Mouse (Mus musculus) colon, adult 2 months (tissue): Measurements from ENCODE around the gene Btnl6. TPM values are rescaled to one million over a fixed set of nuclear protein-coding genes. Genes with fewer than 3 reads are reported as not detected.

ENCODE experiments used
- polyA plus RNA-seq: library from polyadenylated mRNA; depleted of rRNA; stranded (reverse); fragments of >200 nt; gene quantifications from 2 replicates; pipeline ENCODE4 v1.2.3, GENCODE M21; 2012; rRNA removed

The Btnl6 gene
- polyA plus RNA-seq, result 19.2 and 24.2 TPM in 2 replicates

DNA sequence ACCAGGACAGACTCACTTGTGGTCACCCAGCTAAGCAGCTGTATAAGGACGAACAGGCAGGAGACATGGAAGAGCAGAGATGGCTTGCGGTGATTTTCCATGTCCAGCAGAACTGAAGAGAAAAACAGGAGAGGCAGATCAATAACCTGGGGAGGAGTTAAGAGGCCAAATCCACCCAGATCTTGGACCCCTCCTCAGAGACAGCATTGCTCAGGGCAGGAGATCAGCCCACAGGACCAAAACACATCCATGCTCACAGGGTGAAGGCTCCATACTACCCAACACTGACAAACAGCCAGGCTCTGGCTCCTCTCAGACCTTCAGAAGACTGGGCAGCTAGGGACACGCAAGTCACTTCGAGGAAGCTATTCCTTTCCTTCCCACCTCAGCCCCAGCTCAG is at the start of gene Btnl6:
Gene Btnl6 (minus strand): TSS at position 101 of the 400 bp plus-strand sequence.

GRCm38 (mm10) chr17:34564003-34564421 is 46.9 kb upstream of the Btnl6 start, which contains the start of gene Notch4:
Notch4 (plus strand) TSS chr17:34564268.

GRCm38 (mm10) chr17:34477238-34478013 is 39.7 kb downstream of the Btnl6 start, which contains the start of gene Btnl4:
Btnl4 (minus strand) TSS chr17:34477318.

Other genes starting within 250 kb of the Btnl6 start
- 183 and 216 TPM in 2 replicates for gene H2-Aa, start 229.5 kb downstream of the Btnl6 start, polyA plus RNA-seq
- gene H2-Eb1, start 211.5 kb downstream of the Btnl6 start, polyA plus RNA-seq, result 135 and 141 TPM in 2 replicates
- 0.58 and 0.68 TPM in 2 replicates for gene H2-Eb2, start 191.7 kb downstream of the Btnl6 start, polyA plus RNA-seq
- gene Btnl2, start 162.5 kb downstream of the Btnl6 start, polyA plus RNA-seq, result 2.4 and 4.6 TPM in 2 replicates
- gene Btnl1, start 140.2 kb downstream of the Btnl6 start, polyA plus RNA-seq, result 21.4 and 24.2 TPM in 2 replicates
- gene BC051142, start 118.5 kb downstream of the Btnl6 start, polyA plus RNA-seq, result 0.16 and 0.50 TPM in 2 replicates
- gene Btnl4, start 40.0 kb downstream of the Btnl6 start, polyA plus RNA-seq, result 30.1 and 33.4 TPM in 2 replicates
- gene Notch4, start 46.9 kb upstream of the Btnl6 start, polyA plus RNA-seq, result 21.6 and 28.1 TPM in 2 replicates
- 7.0 and 8.0 TPM in 2 replicates for gene Gpsm3, start 72.5 kb upstream of the Btnl6 start, polyA plus RNA-seq
- 61.4 and 62.5 TPM in 2 replicates for gene Pbx2, start 73.9 kb upstream of the Btnl6 start, polyA plus RNA-seq
- 2.2 and 2.4 TPM in 2 replicates for gene Ager, start 80.5 kb upstream of the Btnl6 start, polyA plus RNA-seq
- 91.2 and 137 TPM in 2 replicates for gene Rnf5, start 86.3 kb upstream of the Btnl6 start, polyA plus RNA-seq
- gene Agpat1, start 86.9 kb upstream of the Btnl6 start, polyA plus RNA-seq, result 343 and 453 TPM in 2 replicates
- 3.5 and 4.3 TPM in 2 replicates for gene Egfl8, start 98.6 kb upstream of the Btnl6 start, polyA plus RNA-seq
- gene Ppt2, start 111.2 kb upstream of the Btnl6 start, polyA plus RNA-seq, result 44.8 and 48.2 TPM in 2 replicates
- 6.9 and 8.9 TPM in 2 replicates for gene Prrt1, start 112.2 kb upstream of the Btnl6 start, polyA plus RNA-seq
- gene Fkbpl, start 127.4 kb upstream of the Btnl6 start, polyA plus RNA-seq, result 4.6 and 5.3 TPM in 2 replicates
- gene Atf6b, start 129.8 kb upstream of the Btnl6 start, polyA plus RNA-seq, result 93.5 and 97.8 TPM in 2 replicates
- gene Tnxb, start 153.2 kb upstream of the Btnl6 start, polyA plus RNA-seq, result 56.6 TPM in 2 replicates
- gene C4b, start 226.5 kb upstream of the Btnl6 start, polyA plus RNA-seq, result 24.3 and 25.4 TPM in 2 replicates